Mouse (Mus musculus): ENCODE data around the gene Tmem179.

The Tmem179 gene

GRCm38 (mm10) chr12:112537233-112537632 is 20.7 kb upstream of the Tmem179 start:
- no peak for DNase-seq

- no peak for DNase-seq
Observed at GRCm38 (mm10) chr12:112533758-112534157, 17.2 kb upstream of the Tmem179 start.

GRCm38 (mm10) chr12:112518105-112518504 is 1.6 kb upstream of the Tmem179 start:
- DNase-seq = no peak

GRCm38 (mm10) chr12:112514897-112515296 is 1.6 kb downstream of the Tmem179 start:
- DNase-seq = no peak

GRCm38 (mm10) chr12:112510733-112511372 is 5.7 kb downstream of the Tmem179 start:
- DNase-seq = peak; percentile 2 to 12

- no peak for DNase-seq
Observed at GRCm38 (mm10) chr12:112510365-112510732, 6.2 kb downstream of the Tmem179 start.

- no peak for DNase-seq
Observed at GRCm38 (mm10) chr12:112507984-112508383, 8.6 kb downstream of the Tmem179 start.

GRCm38 (mm10) chr12:112507264-112507663 is 9.3 kb downstream of the Tmem179 start:
- no peak for DNase-seq

- DNase-seq = no peak
Observed at GRCm38 (mm10) chr12:112506267-112506666, 10.3 kb downstream of the Tmem179 start.

- DNase-seq = no peak
Observed at GRCm38 (mm10) chr12:112503003-112503771, 13.4 kb downstream of the Tmem179 start.

- DNase-seq = no peak
Observed at GRCm38 (mm10) chr12:112498683-112499082, 17.9 kb downstream of the Tmem179 start.

GRCm38 (mm10) chr12:112497731-112498130 is 18.8 kb downstream of the Tmem179 start:
- no peak for DNase-seq

- DNase-seq = no peak
Observed at GRCm38 (mm10) chr12:112496136-112496535, 20.4 kb downstream of the Tmem179 start.

- no peak for DNase-seq
Observed at GRCm38 (mm10) chr12:112490444-112490939, 26.1 kb downstream of the Tmem179 start.

- DNase-seq = no peak
Observed at GRCm38 (mm10) chr12:112489535-112489934, 27.0 kb downstream of the Tmem179 start.

- no peak for DNase-seq
Observed at GRCm38 (mm10) chr12:112489134-112489533, 27.4 kb downstream of the Tmem179 start, which contains the start of gene A530016L24Rik. A530016L24Rik (plus strand) TSS chr12:112489448.

- peak; percentile 81 to 83 for DNase-seq
Observed at GRCm38 (mm10) chr12:112473777-112474176, 42.8 kb downstream of the Tmem179 start.

- no peak for DNase-seq
Observed at GRCm38 (mm10) chr12:112470216-112470615, 46.3 kb downstream of the Tmem179 start.

- DNase-seq = no peak
Observed at GRCm38 (mm10) chr12:112469393-112469792, 47.2 kb downstream of the Tmem179 start.

GRCm38 (mm10) chr12:112467387-112467786 is 49.2 kb downstream of the Tmem179 start:
- DNase-seq = no peak

GRCm38 (mm10) chr12:112465928-112466327 is 50.6 kb downstream of the Tmem179 start:
- DNase-seq = no peak

GRCm38 (mm10) chr12:112464516-112464915 is 52.0 kb downstream of the Tmem179 start:
- no peak for DNase-seq

- no peak for DNase-seq
Observed at GRCm38 (mm10) chr12:112463750-112464444, 52.6 kb downstream of the Tmem179 start.

All from cerebellum, postnatal 36 days (tissue).